Mouse (Mus musculus): ENCODE results near the gene Mpp2. TPM values are rescaled to one million over a fixed set of nuclear protein-coding genes. Genes with fewer than 3 reads are reported as not detected.

Mpp2 gene
- polyA plus RNA-seq, 1 experiment from 2014 or later: 12.8 TPM

Other genes with a start within 250 kb of the Mpp2 start
- 2.8 and 3.6 TPM in 2 replicates for gene Meox1, start 194.1 kb downstream of the Mpp2 start, polyA plus RNA-seq (2014; fragmentation: Nextera tagmentation; extraction: Ambion mirVana)
- gene Sost, start 121.5 kb downstream of the Mpp2 start, polyA plus RNA-seq (2014; fragmentation: Nextera tagmentation; extraction: Ambion mirVana): not detected in 2 replicates
- gene Cfap97d1, start 104.2 kb downstream of the Mpp2 start, polyA plus RNA-seq (2014; fragmentation: Nextera tagmentation; extraction: Ambion mirVana): not detected in 2 replicates
- gene Dusp3, start 101.5 kb downstream of the Mpp2 start, polyA plus RNA-seq (2014; fragmentation: Nextera tagmentation; extraction: Ambion mirVana): 20.5 and 21.2 TPM in 2 replicates
- 2.6 and 3.2 TPM in 2 replicates for gene Mpp3, start 60.1 kb downstream of the Mpp2 start, polyA plus RNA-seq (2014; fragmentation: Nextera tagmentation; extraction: Ambion mirVana)
- gene Cd300lg, start 47.0 kb downstream of the Mpp2 start, polyA plus RNA-seq (2014; fragmentation: Nextera tagmentation; extraction: Ambion mirVana): 0.27 and 0.66 TPM in 2 replicates
- not detected in 2 replicates for gene Ppy, start 12.8 kb upstream of the Mpp2 start, polyA plus RNA-seq (2014; fragmentation: Nextera tagmentation; extraction: Ambion mirVana)
- 1.0 and 2.4 TPM in 2 replicates for gene Pyy, start 19.3 kb upstream of the Mpp2 start, polyA plus RNA-seq (2014; fragmentation: Nextera tagmentation; extraction: Ambion mirVana)
- 4.9 and 5.1 TPM in 2 replicates for gene Nags, start 57.0 kb upstream of the Mpp2 start, polyA plus RNA-seq (2014; fragmentation: Nextera tagmentation; extraction: Ambion mirVana)
- 25.7 and 26.0 TPM in 2 replicates for gene Tmem101, start 67.9 kb upstream of the Mpp2 start, polyA plus RNA-seq (2014; fragmentation: Nextera tagmentation; extraction: Ambion mirVana)
- gene Lsm12, start 96.8 kb upstream of the Mpp2 start, polyA plus RNA-seq (2014; fragmentation: Nextera tagmentation; extraction: Ambion mirVana): 80.1 and 83.2 TPM in 2 replicates
- 38.8 and 39.5 TPM in 2 replicates for gene G6pc3, start 101.1 kb upstream of the Mpp2 start, polyA plus RNA-seq (2014; fragmentation: Nextera tagmentation; extraction: Ambion mirVana)
- 23.8 and 26.0 TPM in 2 replicates for gene Hdac5, start 141.7 kb upstream of the Mpp2 start, polyA plus RNA-seq (2014; fragmentation: Nextera tagmentation; extraction: Ambion mirVana)
- 28.2 and 29.4 TPM in 2 replicates for gene BC030867, start 160.4 kb upstream of the Mpp2 start, polyA plus RNA-seq (2014; fragmentation: Nextera tagmentation; extraction: Ambion mirVana)
- gene Asb16, start 180.2 kb upstream of the Mpp2 start, polyA plus RNA-seq (2014; fragmentation: Nextera tagmentation; extraction: Ambion mirVana): 0.05 and 0.12 TPM in 2 replicates
- gene Tmub2, start 196.4 kb upstream of the Mpp2 start, polyA plus RNA-seq (2014; fragmentation: Nextera tagmentation; extraction: Ambion mirVana): 41.6 and 44.8 TPM in 2 replicates
- 11.4 and 14.7 TPM in 2 replicates for gene Atxn7l3, start 208.1 kb upstream of the Mpp2 start, polyA plus RNA-seq (2014; fragmentation: Nextera tagmentation; extraction: Ambion mirVana)
- gene Ubtf, start 231.2 kb upstream of the Mpp2 start, polyA plus RNA-seq (2014; fragmentation: Nextera tagmentation; extraction: Ambion mirVana): 104 and 108 TPM in 2 replicates